ENCODE assay signal across 8 mouse cellular contexts in the genomic region with DNA sequence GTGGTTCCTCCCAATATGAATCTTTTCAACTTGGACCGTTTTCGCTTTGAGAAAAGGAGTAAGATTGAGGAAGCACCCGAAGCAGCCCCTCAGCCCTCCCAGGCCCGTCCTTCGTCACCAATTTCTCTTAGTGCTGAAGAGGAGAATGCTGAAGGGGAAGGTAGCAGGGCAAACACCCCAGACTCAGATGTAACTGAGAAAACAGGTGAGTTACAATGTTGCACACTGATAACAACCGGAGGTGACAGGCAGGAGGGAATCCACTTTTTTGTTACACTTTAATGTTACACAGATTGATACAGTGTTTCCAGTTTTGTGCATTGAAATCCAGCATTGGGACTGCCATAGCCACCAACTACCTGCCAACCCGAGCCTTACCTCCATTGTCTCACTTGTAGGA. TPM values are rescaled to one million over a fixed set of nuclear protein-coding genes. Genes with fewer than 3 reads are reported as not detected.
DNase-seq lines count a peak whose midpoint lies in the region; ATAC-seq lines count a peak whose summit lies in the region.

No protein-coding gene starts in this region.

- H3K4me3 ChIP-seq in kidney, embryonic 16.5 days (ENCODE audit: low read length), result peak overlapping the region; percentile 65

- peak; percentile 5; the same call in 1 of the 2 replicates for ATAC-seq in kidney, embryonic 16.5 days (ENCODE audit: low FRiP score, low TSS enrichment)
- peak; percentile 22 to 66 for ATAC-seq in hematopoietic stem cell, adult 5-6 weeks (replicated peaks in 1 of 2; ENCODE audit: insufficient read depth in 1 of 2, low FRiP score in 2 of 2, low TSS enrichment in 1 of 2, low read depth in 1 of 2, poor library complexity in 2 of 2, severe bottlenecking in 2 of 2)
- ATAC-seq in megakaryocyte progenitor cell, adult 5-6 weeks (replicated peaks; ENCODE audit: poor library complexity), result peak; percentile 23
- ATAC-seq in cerebellum, adult (ENCODE audit: insufficient number of reproducible peaks, low FRiP score, low TSS enrichment), result no peak

- peak overlapping the region; percentile 96 for H3K27ac ChIP-seq in kidney, embryonic 16.5 days (ENCODE audit: low read length)

- H3K9me3 ChIP-seq in kidney, embryonic 16.5 days (ENCODE audit: low read length), result no peaks in the 10 kb centered on the region

- H3K4me1 ChIP-seq in kidney, embryonic 16.5 days (ENCODE audit: insufficient read depth, low read length), result peaks cover 8% of the 10 kb centered on the region

- H3K36me3 ChIP-seq in kidney, embryonic 16.5 days (ENCODE audit: insufficient read depth, low read length), result peaks cover 30% of the 10 kb centered on the region

- H3K27me3 ChIP-seq in kidney, embryonic 16.5 days (ENCODE audit: insufficient read depth, low read length), result no peaks in the 10 kb centered on the region

- WGBS in kidney, embryonic 16.5 days, result 11% methylated on average over 7 of the region's 7 CpGs

- H3K9ac ChIP-seq in kidney, embryonic 16.5 days (replicated peaks; ENCODE audit: low read length), result peak overlapping the region; percentile 87

- no peak for DNase-seq in kidney, adult 8-10 months
- DNase-seq in ZHBTc4 (ENCODE audit: low read depth, low spot score), result peak; percentile 28
- DNase-seq in cerebellum, postnatal 25 days, result no peak
- no peak for DNase-seq in adrenal gland, adult 8-10 months

- peak overlapping the region; percentile 64 for H3K4me2 ChIP-seq in kidney, embryonic 16.5 days (replicated peaks; ENCODE audit: low read depth, low read length)

RNA-seq across cellular contexts. Expression of gene Smarcad1, which starts 0.9 kb away (rescaled TPM):
- 48.0 and 60.0 TPM in 2 replicates for polyA plus RNA-seq in kidney, embryonic 16.5 days (2015; fragmentation: Nextera tagmentation; extraction: Ambion mirVana)
- 95.1 and 117 TPM in 2 replicates for total RNA-seq in hematopoietic stem cell, adult 5-6 weeks (2017)
- total RNA-seq in megakaryocyte progenitor cell, adult 5-6 weeks (2015), result 51.2 and 71.6 TPM in 2 replicates
- 56.6 and 79.8 TPM in 2 replicates for total RNA-seq in megakaryocyte progenitor cell, adult 5-6 weeks (2017)
- 10 to 100 TPM; 31.8 to 45.6 (median 38.9) TPM for total RNA-seq in adrenal gland, adult 8-10 months (2022)
